Mouse (Mus musculus) megakaryocyte, embryonic 14.5 days (primary cell): ENCODE results near the gene Tescl.

Experiments used
- FLI1 ChIP-seq: IDR thresholded peaks from 2 replicates; pipeline ENCODE4 v1.6.1; 2012; ENCODE audit warnings: low read length, inconsistent platforms, mixed read lengths
- GATA1 ChIP-seq: IDR thresholded peaks from 3 replicates; pipeline ENCODE4 v1.6.1; 2012; ENCODE audit warnings: mixed read lengths, low read length, inconsistent platforms, borderline replicate concordance

GRCm38 (mm10) chr7:24372300-24372699 lies 38.6 kb upstream of the Tescl start:
- TF ChIP-seq GATA1 (no peak), FLI1 (no peak)
